Mouse (Mus musculus): ENCODE data around the gene N4bp2.

DNA sequence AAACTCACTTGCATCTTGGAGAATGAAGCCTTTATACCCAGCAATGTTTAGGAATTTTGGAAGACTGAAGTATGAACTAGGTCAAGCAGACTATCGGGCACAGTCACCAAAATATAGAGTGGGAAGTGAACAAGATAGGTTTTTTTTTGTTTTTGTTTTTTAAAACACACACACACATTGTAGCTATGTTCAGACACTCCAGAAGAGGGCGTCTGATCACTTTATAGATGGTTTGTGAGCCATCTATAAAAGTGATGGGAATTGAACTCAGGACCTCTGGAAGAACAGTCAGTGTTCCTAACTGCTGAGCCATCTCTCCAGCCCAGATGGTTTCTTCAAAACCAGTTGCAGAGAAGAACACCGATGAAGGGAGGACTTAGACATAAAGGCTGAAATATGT lies 69.8 kb downstream of the N4bp2 start:
- no peak for TF ChIP-seq BHLHE40 (IDR thresholded peaks at IDR 0.05; ENCODE audit: low read depth, low read length)
- TF ChIP-seq SIN3A (IDR thresholded peaks at IDR 0.05; ENCODE audit: low read length), result no peak

Measured in CH12.LX (cell line).